Mouse (Mus musculus): Measurements from ENCODE around the gene Spata9. TPM values are rescaled to one million over a fixed set of nuclear protein-coding genes. Genes with fewer than 3 reads are reported as not detected.
A peak's percentile ranks its signal among the peaks of the same experiment; 100 is the strongest.

The Spata9 gene
- polyA plus RNA-seq, 1 experiment = not detected

DNA sequence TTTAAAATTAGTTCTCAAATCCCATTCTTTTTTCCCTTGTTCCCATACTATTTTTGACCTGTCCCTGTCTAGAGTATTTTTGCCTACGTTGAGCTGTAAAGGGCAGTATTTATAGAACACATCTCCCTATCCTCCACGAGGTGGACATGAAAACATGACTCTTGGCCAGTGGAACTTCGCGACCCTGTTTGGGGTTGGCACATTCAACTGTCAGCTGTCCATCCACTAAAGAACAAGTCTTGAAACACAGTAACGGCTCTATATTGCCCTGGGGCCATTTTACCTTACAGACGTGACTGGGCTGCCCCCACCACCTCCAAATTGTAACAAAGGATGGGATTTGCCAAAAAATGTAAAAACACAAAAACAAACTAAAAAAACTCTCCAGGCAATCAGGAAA, 24.2 kb upstream of the Spata9 start:
- WGBS = 5% methylated on average over 6 of the region's 6 CpGs
- DNase-seq = no peak
- no peak for TF ChIP-seq CTCF (IDR thresholded peaks at IDR 0.05; ENCODE audit: insufficient read depth, low read length)
- TF ChIP-seq POLR2A (IDR thresholded peaks at IDR 0.05; ENCODE audit: borderline replicate concordance, extremely low read depth, low read depth, low read length) = no peak

DNA sequence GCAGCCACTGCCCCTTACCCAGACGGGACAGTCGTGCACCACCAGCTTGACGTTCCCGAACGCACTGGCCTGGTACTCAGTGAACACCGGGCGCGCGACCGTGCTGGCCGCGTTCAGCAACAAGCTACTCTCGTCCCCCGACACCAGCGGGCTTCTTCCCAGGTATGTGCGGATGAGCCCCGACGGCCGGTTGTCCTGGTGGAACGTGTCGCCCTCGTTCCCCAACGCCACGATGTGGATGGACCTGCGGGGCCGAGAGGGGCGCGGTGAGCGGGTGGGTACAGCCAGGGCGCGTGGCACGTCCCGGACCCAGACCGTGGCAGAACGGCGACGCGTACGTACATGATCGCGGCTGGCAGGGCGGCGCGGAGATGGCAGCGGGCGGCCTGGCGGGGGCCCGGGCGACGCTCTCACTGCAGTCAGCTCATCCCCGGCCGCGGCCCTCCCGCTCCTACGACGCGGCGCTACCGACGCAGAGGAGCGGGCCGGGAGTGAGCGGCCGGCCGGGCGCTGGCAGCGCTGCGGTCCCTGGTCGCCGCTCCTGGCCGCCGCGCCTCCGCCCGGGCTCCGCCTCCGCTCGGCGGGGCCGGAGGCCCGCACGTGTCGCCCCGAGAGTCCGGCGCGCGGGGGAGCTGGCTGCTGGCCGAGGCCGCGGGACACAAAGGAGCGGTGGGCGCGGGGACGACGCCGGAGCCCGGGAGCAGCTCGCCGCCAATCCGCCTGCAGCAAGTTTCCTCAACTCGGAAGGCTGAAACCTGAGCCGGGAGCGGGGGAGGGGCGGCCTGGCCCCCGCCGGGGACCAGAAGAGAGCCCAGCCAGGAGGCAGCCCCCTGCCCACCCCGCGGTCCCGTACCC, 23.5 kb upstream of the Spata9 start, which contains the start of gene Rhobtb3:
TSS of gene Rhobtb3 (minus strand) at position 737 of the 855 bp plus-strand sequence.
- TF ChIP-seq CTCF (IDR thresholded peaks at IDR 0.05; ENCODE audit: insufficient read depth, low read length) (no peak), POLR2A (IDR thresholded peaks at IDR 0.05; ENCODE audit: borderline replicate concordance, extremely low read depth, low read depth, low read length) (no peak)
- H3K4me3 ChIP-seq (replicated peaks; ENCODE audit: extremely low read depth, low read depth, low read length) = peak within 1 kb of the TSS; percentile 53
- peak; percentile 56 for DNase-seq

More for the DNA sequence above, 24.2 kb upstream of the Spata9 start:
- Histone ChIP-seq H3K4me1 (ENCODE audit: control insufficient read depth, insufficient read depth, low read length) (peaks cover 2% of the 10 kb centered on the region), H3K4me3 (replicated peaks; ENCODE audit: extremely low read depth, low read depth, low read length) (peak overlapping the region; percentile 18)

DNA sequence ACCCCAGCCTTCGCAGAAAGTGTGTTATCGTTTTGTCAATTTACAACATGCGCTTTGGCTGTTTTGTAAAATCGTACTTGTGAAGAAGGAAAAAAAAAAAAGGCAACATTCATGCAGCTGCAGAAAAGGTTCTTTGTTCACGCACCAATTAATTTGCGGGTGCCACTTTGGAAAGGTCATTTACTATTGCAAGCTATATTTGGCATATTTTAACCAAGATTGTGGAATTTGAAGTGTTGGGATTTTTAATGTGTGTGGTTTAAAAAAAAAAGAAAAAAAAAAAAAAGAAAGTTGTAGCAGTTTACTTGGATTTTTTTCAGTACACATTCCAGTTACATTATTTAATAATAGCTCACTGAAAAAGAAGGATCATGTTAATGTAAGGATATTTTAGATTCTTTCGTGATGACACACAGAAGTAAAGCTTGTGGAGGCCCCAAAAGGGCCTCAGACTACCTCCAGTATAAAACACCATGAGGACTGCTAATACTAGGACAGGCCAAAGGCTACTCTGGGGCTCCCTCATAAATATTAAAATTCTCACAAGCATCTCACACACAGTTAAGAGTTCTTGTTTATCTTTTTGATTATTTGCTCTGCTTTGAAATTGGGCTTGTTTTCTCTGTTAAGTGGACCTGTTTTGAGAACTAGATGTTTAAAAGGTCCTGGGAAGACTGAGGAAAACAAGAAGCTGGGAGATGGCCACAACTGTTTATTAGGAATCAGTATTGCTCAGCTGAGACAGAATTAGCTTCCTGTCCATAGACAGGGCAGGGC, 22.7 kb upstream of the Spata9 start:
- Histone ChIP-seq H3K4me1 (ENCODE audit: control insufficient read depth, insufficient read depth, low read length) (peaks cover 2% of the 10 kb centered on the region), H3K4me3 (replicated peaks; ENCODE audit: extremely low read depth, low read depth, low read length) (peak overlapping the region; percentile 53)
- WGBS = 6% methylated on average over 7 of the region's 7 CpGs
- TF ChIP-seq POLR2A (IDR thresholded peaks at IDR 0.05; ENCODE audit: borderline replicate concordance, extremely low read depth, low read depth, low read length) = no peak
- TF ChIP-seq CTCF (IDR thresholded peaks at IDR 0.05; ENCODE audit: insufficient read depth, low read length) = no peak
- no peak for DNase-seq

More for the DNA sequence above, 23.5 kb upstream of the Spata9 start, which contains the start of gene Rhobtb3:
- WGBS = under 1% methylated on average over 109 of the region's 110 CpGs
- peaks cover 2% of the 10 kb centered on the region for H3K4me1 ChIP-seq (ENCODE audit: control insufficient read depth, insufficient read depth, low read length)

DNA sequence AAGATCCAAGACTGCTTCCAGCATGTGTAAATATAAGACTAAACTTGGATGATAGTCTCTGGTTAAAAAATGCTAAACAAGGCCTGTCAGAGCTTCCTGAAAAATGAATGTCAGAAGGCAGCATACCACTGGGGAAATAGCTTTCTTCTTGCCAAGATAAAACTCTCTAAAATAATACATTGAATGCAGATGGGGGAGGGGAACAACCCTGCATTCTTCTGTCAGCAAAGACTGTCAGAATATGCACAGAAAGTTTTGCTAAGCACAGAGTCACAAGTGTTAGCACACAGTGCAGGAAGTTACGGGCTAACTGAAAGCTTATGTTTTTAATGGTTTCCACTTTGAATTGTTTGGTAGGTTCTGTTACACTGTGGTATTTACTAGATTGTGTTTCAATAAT, 16.7 kb upstream of the Spata9 start:
- no peak for TF ChIP-seq POLR2A (IDR thresholded peaks at IDR 0.05; ENCODE audit: borderline replicate concordance, extremely low read depth, low read depth, low read length)
- no peak for TF ChIP-seq CTCF (IDR thresholded peaks at IDR 0.05; ENCODE audit: insufficient read depth, low read length)
- 53% methylated on average over 1 of the region's 1 CpGs for WGBS
- Histone ChIP-seq H3K4me1 (ENCODE audit: control insufficient read depth, insufficient read depth, low read length) (no peaks in the 10 kb centered on the region), H3K4me3 (replicated peaks; ENCODE audit: extremely low read depth, low read depth, low read length) (no peak overlapping the region)
- no peak for DNase-seq

DNA sequence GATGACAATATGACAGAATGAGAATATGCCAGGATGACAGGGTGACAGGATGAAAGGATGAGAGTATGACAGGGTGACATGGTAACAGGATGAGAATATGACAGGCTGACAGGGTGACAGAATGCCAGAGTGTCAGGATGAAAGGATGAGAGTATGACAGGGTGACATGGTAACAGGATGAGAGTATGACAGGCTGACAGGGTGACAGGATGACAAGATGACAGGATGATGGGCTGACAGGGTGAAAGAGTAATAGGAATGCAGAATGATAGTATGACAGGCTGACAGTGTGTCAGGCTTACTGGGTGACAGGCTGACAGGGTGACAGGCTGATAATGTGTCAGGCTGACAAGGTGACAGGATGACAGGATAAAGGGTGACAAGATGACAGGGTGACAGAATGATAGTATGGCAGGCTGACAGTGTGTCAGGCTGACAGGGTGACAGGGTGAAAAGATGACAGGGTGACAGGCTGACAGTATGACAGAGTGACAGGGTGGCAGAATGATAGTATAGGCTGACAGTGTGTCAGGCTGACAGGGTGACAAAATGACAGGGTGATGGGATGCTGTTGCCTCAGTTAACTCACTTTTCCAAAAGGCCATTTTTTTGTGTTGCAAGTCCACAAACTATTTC, 11.5 kb upstream of the Spata9 start:
- H3K4me3 ChIP-seq (replicated peaks; ENCODE audit: extremely low read depth, low read depth, low read length) = no peak overlapping the region
- H3K4me1 ChIP-seq (ENCODE audit: control insufficient read depth, insufficient read depth, low read length) = no peaks in the 10 kb centered on the region
- no peak for TF ChIP-seq POLR2A (IDR thresholded peaks at IDR 0.05; ENCODE audit: borderline replicate concordance, extremely low read depth, low read depth, low read length)
- TF ChIP-seq CTCF (IDR thresholded peaks at IDR 0.05; ENCODE audit: insufficient read depth, low read length) = no peak
- no peak for DNase-seq

DNA sequence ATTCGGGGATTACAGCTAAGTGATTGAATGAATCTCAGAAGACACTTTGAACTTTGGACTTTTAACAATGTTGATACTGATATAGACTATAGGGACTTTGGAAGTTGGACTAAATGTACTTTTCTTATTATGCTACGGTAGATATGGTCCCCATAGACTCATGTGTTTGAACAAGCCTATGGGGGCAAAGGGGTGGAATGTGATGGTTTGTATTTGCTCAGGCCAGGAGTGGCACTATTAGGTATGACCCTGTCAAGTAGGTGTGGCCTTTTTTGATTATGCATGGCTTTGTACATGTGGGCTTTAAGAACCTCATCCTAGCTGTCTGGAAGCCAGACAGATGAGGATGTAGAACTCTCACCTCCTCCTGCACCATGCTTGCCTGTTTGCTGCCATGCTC, 7.5 kb downstream of the Spata9 start:
- 64% methylated on average over 2 of the region's 2 CpGs for WGBS
- TF ChIP-seq POLR2A (IDR thresholded peaks at IDR 0.05; ENCODE audit: borderline replicate concordance, extremely low read depth, low read depth, low read length) (no peak), CTCF (IDR thresholded peaks at IDR 0.05; ENCODE audit: insufficient read depth, low read length) (no peak)

DNA sequence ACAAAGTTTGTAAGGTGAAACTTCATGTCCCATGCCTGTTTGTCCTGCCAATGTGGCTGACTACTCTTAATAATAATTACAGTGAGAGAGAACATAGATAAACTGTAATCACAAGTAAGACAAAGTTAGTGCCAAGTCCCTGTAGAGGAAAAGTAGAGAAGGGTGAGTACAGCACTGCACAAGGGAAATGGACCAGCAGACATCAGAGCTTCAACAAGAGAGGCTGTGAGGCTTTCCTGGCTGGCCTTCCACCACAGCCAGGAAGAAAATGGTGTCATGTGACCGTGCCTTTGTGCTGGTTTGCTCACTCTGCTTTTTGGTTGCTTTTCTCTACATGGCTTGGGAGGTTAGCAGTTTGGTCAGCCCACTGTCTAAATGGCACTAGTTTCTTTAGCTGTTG, 8.7 kb downstream of the Spata9 start:
- 74% methylated on average over 1 of the region's 1 CpGs for WGBS
- no peaks in the 10 kb centered on the region for H3K4me1 ChIP-seq (ENCODE audit: control insufficient read depth, insufficient read depth, low read length)
- TF ChIP-seq CTCF (IDR thresholded peaks at IDR 0.05; ENCODE audit: insufficient read depth, low read length) (no peak), POLR2A (IDR thresholded peaks at IDR 0.05; ENCODE audit: borderline replicate concordance, extremely low read depth, low read depth, low read length) (no peak)
- DNase-seq = no peak
- no peak overlapping the region for H3K4me3 ChIP-seq (replicated peaks; ENCODE audit: extremely low read depth, low read depth, low read length)

More for the DNA sequence above, 7.5 kb downstream of the Spata9 start:
- DNase-seq = no peak
- Histone ChIP-seq H3K4me1 (ENCODE audit: control insufficient read depth, insufficient read depth, low read length) (no peaks in the 10 kb centered on the region), H3K4me3 (replicated peaks; ENCODE audit: extremely low read depth, low read depth, low read length) (no peak overlapping the region)

DNA sequence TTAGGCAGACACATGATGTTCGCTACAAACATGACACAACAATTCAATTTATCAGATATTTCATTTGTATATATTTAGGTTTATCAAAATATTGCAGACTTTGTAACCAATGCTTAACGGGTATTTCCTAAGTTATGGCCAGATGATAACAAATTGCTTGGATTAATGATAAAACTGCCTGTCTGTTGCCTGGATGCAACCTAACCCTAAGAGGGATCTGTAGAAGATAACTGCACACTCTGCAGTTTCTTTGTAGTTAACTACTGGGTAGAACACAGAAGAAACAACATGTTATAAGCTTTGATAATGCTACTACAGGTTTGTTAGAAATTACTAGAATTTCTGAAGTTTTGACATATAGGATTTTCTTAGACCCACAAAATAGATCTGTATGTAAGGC, 9.3 kb downstream of the Spata9 start:
- no peak for TF ChIP-seq CTCF (IDR thresholded peaks at IDR 0.05; ENCODE audit: insufficient read depth, low read length)
- TF ChIP-seq POLR2A (IDR thresholded peaks at IDR 0.05; ENCODE audit: borderline replicate concordance, extremely low read depth, low read depth, low read length) = no peak
- no peaks in the 10 kb centered on the region for H3K4me1 ChIP-seq (ENCODE audit: control insufficient read depth, insufficient read depth, low read length)
- no peak for DNase-seq
- no peak overlapping the region for H3K4me3 ChIP-seq (replicated peaks; ENCODE audit: extremely low read depth, low read depth, low read length)
- 77% methylated on average over 2 of the region's 2 CpGs for WGBS

DNA sequence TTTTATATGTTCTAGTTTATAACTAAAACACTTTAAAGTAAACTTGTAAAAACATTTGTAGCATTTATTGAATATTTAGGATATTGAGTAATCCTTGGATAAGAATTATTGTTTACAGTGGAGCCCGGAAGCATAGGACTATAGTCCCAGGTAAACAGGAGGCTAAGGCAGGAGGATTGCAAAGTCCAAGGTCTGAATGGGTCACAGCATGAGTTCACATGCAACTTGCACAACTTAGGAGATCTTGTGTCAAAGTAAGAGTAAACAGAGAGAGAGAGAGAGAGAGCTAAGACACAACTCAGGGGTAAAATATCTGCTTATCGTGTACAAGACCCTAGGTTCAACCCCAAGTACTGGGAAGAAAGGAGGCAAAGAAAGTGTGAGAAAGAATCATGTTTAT, 9.7 kb downstream of the Spata9 start:
- H3K4me1 ChIP-seq (ENCODE audit: control insufficient read depth, insufficient read depth, low read length) = no peaks in the 10 kb centered on the region
- TF ChIP-seq POLR2A (IDR thresholded peaks at IDR 0.05; ENCODE audit: borderline replicate concordance, extremely low read depth, low read depth, low read length) (no peak), CTCF (IDR thresholded peaks at IDR 0.05; ENCODE audit: insufficient read depth, low read length) (no peak)
- WGBS = 57% methylated on average over 2 of the region's 2 CpGs
- H3K4me3 ChIP-seq (replicated peaks; ENCODE audit: extremely low read depth, low read depth, low read length) = no peak overlapping the region
- no peak for DNase-seq

Measured in lung, adult 2 months (tissue).